Mouse (Mus musculus) heart, adult 2 months (tissue): ENCODE data around the gene Pcdh15.

Experiments used
- CTCF ChIP-seq: fragments of 200-600 bp; IDR thresholded peaks from 2 replicates; pipeline ENCODE4 v1.8.1; 2022; ENCODE audit warnings: antibody characterized with exemption, mild to moderate bottlenecking, moderate library complexity
- EP300 ChIP-seq: fragments of 200-500 bp; IDR thresholded peaks from 2 replicates; pipeline ENCODE4 v1.6.1; 2011; ENCODE audit warnings: low read depth, low read length, control low read depth; ENCODE audit not compliant: insufficient read depth
- POLR2A ChIP-seq: fragments of 200-500 bp; IDR thresholded peaks from 2 replicates; pipeline ENCODE4 v1.6.1; 2011; ENCODE audit warnings: mild to moderate bottlenecking, low read depth, low read length, control low read depth; ENCODE audit not compliant: insufficient read depth

DNA sequence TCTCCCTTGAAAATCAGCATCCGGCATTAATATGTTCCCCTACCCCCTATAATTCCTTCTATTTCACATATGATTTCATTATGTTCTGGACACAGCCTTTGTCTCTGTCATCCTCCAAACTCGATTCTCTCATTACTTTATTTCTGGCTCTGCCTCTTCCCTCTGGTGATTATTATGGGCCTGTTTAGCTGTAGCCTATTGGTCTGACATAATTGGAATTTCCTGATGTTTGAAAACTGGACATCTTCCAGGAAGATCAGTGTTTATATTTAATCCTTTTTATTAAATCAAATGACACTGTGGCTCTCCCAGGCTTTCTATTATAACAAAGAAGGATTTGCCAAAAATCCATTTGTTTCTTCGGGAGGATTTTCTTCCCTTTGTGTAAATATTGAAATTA lies 326.3 kb downstream of the Pcdh15 start:
- TF ChIP-seq CTCF (no peak), POLR2A (no peak), EP300 (no peak)
